In genomic region chr19:36169101-36169500, GRCm38 (mm10) we compare ENCODE assay signal across 35 mouse cellular contexts. TPM values are rescaled to one million over a fixed set of nuclear protein-coding genes. Genes with fewer than 3 reads are reported as not detected.
DNase-seq lines count a peak whose midpoint lies in the region; ATAC-seq lines count a peak whose summit lies in the region.
"Had no signal": no experiment of that assay in that cellular context is flagged by ENCODE, and none has a peak within 500 bp of the region (broad histone marks: within the 10 kb centered on the region; RNA-seq: fewer than 3 reads in every experiment).

No protein-coding gene starts in this region.

- H3K27me3 ChIP-seq in heart, embryonic 10.5 days (ENCODE audit: insufficient read depth, poor library complexity, severe bottlenecking): no peaks in the 10 kb centered on the region
- no peaks in the 10 kb centered on the region for H3K27me3 ChIP-seq in heart, embryonic 15.5 days
- H3K27me3 ChIP-seq: CH12.LX; embryonic facial prominence, embryonic 12.5 days; heart, embryonic 13.5 days; limb, embryonic 12.5 days; liver, embryonic 12.5 days had no signal

- H3K4me1 ChIP-seq in heart, embryonic 10.5 days: peaks cover 31% of the 10 kb centered on the region
- H3K4me1 ChIP-seq in heart, embryonic 15.5 days (replicated peaks): peaks cover 36% of the 10 kb centered on the region
- H3K4me1 ChIP-seq: hindbrain, embryonic 10.5 days; liver, embryonic 12.5 days had no signal

- H3K9me3 ChIP-seq in heart, embryonic 10.5 days: no peaks in the 10 kb centered on the region
- H3K9me3 ChIP-seq in heart, embryonic 15.5 days (replicated peaks): peaks cover 4% of the 10 kb centered on the region; the same call in 1 of the 2 replicates
- H3K9me3 ChIP-seq: embryonic facial prominence, embryonic 12.5 days; hindbrain, embryonic 10.5 days; liver, embryonic 12.5 days had no signal

- ATAC-seq in heart, embryonic 15.5 days (replicated peaks; ENCODE audit: insufficient number of reproducible peaks, insufficient read depth, low FRiP score, low read depth): no peak
- ATAC-seq: activated CD4-positive, CD25-positive, alpha-beta regulatory T cell, adult 4 months; forebrain, embryonic 14.5 days; hindbrain, embryonic 16.5 days; liver, embryonic 12.5 days; liver, postnatal 0 days had no signal

- peak; percentile 19 to 85 for DNase-seq in adrenal gland, adult (ENCODE audit: inconsistent age in 2 of 2, low spot score in 1 of 2)
- no peak for DNase-seq in adrenal gland, adult 18-20 months (ENCODE audit: low spot score in 2 of 2)
- DNase-seq in heart, adult 18-20 months: peak; percentile 61 to 77
- DNase-seq in heart, embryonic 10.5 days (ENCODE audit: low spot score): no peak
- DNase-seq in adrenal gland, adult 8-10 months: peak; percentile 78
- DNase-seq in thymus, postnatal 14 days: no peak
- DNase-seq in embryo, embryonic 10 days (ENCODE audit: low spot score): no peak
- DNase-seq: cerebellum, adult 18-20 months; cerebellum, postnatal 36 days; embryo, embryonic 11 days; gastrocnemius, postnatal 14 days; kidney, adult 18-20 months; kidney, postnatal 36 days; liver, postnatal 0 days; midbrain, embryonic 14.5 days; right cerebral cortex, postnatal 14 days had no signal

- H3K4me3 ChIP-seq in heart, embryonic 10.5 days: no peak overlapping the region
- no peak overlapping the region for H3K4me3 ChIP-seq in heart, embryonic 15.5 days
- H3K4me3 ChIP-seq: embryonic facial prominence, embryonic 12.5 days; heart, embryonic 13.5 days; hindbrain, embryonic 10.5 days; layer of hippocampus, adult 2 months; left cerebral cortex, adult 2 months; limb, embryonic 12.5 days; liver, embryonic 12.5 days had no signal

- H3K27ac ChIP-seq in heart, embryonic 10.5 days: no peak overlapping the region
- H3K27ac ChIP-seq in heart, embryonic 15.5 days: 0 out of 2 replicates have a peak overlapping the region, but pooled peaks have one; percentile 75
- H3K27ac ChIP-seq: embryonic facial prominence, embryonic 12.5 days; hindbrain, embryonic 10.5 days; layer of hippocampus, adult 2 months; left cerebral cortex, adult 2 months; limb, embryonic 12.5 days; liver, embryonic 12.5 days had no signal

- no peaks in the 10 kb centered on the region for H3K36me3 ChIP-seq in heart, embryonic 10.5 days
- H3K36me3 ChIP-seq in heart, embryonic 15.5 days: no peaks in the 10 kb centered on the region
- H3K36me3 ChIP-seq: embryonic facial prominence, embryonic 12.5 days; heart, embryonic 13.5 days; hindbrain, embryonic 10.5 days; limb, embryonic 12.5 days; liver, embryonic 12.5 days had no signal

- no peak overlapping the region for H3K9ac ChIP-seq in heart, embryonic 15.5 days
- H3K9ac ChIP-seq: embryonic facial prominence, embryonic 12.5 days; heart, embryonic 13.5 days; limb, embryonic 12.5 days; liver, embryonic 12.5 days; liver, postnatal 0 days had no signal

- WGBS in heart, embryonic 10.5 days: 67% methylated on average over 2 of the region's 2 CpGs
- WGBS in heart, embryonic 15.5 days: 56% methylated on average over 2 of the region's 2 CpGs

- H3K4me2 ChIP-seq in heart, embryonic 15.5 days: no peak overlapping the region
- H3K4me2 ChIP-seq: embryonic facial prominence, embryonic 12.5 days; heart, embryonic 13.5 days; limb, embryonic 12.5 days; liver, embryonic 12.5 days had no signal

RNA-seq across cellular contexts. Expression of gene Ankrd1, which starts 49.2 kb away (rescaled TPM):
- not detected for total RNA-seq in adrenal gland, adult 18-20 months (2021)
- 100 to 1,000 TPM; 603 to 858 TPM for total RNA-seq in heart, adult 18-20 months (2021)
- 212 and 390 TPM in 2 replicates for polyA plus RNA-seq in heart, embryonic 10.5 days (2016; fragmentation: Nextera tagmentation; extraction: Ambion mirVana)
- not detected for total RNA-seq in adrenal gland, adult 8-10 months (2022)
- polyA plus RNA-seq in heart, embryonic 15.5 days (2015; fragmentation: Nextera tagmentation; extraction: Ambion mirVana): 354 and 528 TPM in 2 replicates
- total RNA-seq: CH12.LX; layer of hippocampus, adult 2 months; layer of hippocampus, postnatal 14 days; left cerebral cortex, adult 2 months; left cerebral cortex, postnatal 25 days; monocyte, adult 5-6 weeks had no signal
- polyA plus RNA-seq: activated CD4-positive, CD25-positive, alpha-beta regulatory T cell, adult 4 months; forebrain, embryonic 14.5 days; hindbrain, embryonic 10.5 days; intestine, embryonic 14.5 days; neural tube, embryonic 14.5 days; small intestine, adult 2 months; testis, adult 2 months had no signal

Comparison
In these comparisons a context has a peak if more than half of its experiments do, and no peak if none do; other contexts are left out.
1. DNase-seq: peak in adrenal gland, adult (2 of 2), heart, adult 18-20 months (2 of 2) and adrenal gland, adult 8-10 months (single experiment); none in adrenal gland, adult 18-20 months (0 of 2), heart, embryonic 10.5 days (single experiment), thymus, postnatal 14 days (single experiment) and embryo, embryonic 10 days (single experiment).
2. RNA of gene Ankrd1, which starts 49.2 kb away (total RNA-seq): 603 to 858 TPM in heart, adult 18-20 months; not detected in adrenal gland, adult 18-20 months and not detected in adrenal gland, adult 8-10 months; every median in the first group is over 100 times any median in the second.